Mouse (Mus musculus): ENCODE results near the gene Zscan5b.
"Not testable (repeated sequence)": the region's sequence is repeated elsewhere in the genome, so short reads cannot be mapped to it uniquely, and the experiment has no call there.

Zscan5b gene

DNA sequence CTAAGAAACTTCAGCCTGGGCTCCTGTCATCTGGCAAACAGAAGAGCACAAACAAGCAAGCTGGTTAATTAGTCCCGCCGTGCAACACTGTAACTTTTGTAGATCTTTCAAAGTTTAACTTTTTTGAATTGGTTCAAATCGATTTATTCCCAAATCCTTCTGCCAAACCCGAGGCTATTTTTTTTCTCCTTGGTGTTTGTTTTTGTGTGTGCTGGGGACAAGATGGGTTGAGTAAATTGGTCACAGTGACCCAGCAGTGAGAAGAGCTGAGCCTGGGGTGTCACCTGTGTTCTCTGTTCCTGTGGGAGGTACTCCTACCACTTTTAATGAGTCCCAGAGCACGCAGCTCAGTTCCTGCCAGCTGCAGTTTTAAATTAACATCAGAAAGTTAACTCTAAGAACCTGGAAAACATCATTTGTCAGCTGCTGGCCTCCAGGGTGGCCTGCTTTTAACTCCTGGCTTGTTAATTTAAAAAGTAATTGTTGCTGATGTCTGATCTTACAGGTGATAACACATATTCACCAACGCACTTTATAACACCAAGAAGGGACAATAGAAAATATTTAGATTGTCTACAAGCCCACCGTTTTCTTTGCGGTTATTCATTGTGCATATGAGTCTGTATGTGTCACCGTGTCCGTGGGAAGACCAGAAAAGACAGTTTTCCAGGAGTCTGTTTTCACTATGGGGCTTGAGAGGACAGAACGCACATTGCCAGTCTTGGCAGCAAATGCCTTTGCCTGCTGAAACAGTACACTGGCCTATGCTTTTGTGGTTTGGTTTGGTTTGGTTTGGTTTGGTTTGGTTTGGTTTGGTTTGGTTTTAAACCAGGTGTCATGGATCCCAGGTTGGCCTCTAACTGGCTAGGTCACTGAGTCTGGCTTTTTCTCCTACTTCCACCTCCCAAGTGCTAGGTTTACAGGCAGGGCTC lies 22.5 kb downstream of the Zscan5b start:
- DNase-seq (ENCODE audit: low read depth) = no peak

DNA sequence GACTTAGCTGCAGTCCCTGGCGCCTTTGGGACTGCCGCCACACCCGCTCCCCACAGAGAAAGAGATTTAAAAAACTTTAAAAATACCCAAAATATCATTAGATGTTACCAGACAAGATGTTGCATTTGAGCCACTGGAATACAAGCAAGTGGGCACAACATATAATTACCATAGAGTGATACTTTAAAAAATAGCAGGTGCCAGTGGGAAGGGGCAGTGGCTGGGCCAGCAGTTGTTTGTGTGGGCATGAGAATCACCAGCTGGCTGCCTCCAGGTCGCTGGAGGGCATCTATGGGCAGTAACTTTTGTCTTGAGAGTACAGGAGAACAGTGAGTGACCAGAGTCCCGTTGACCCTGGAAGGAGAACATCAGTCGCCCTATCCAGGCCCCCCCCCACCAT lies 30.3 kb downstream of the Zscan5b start, which contains the start of gene Epp13:
Gene Epp13, plus strand, starts transcription at position 301 of the 400 bp plus-strand sequence.
- DNase-seq (ENCODE audit: low read depth) = no peak

DNA sequence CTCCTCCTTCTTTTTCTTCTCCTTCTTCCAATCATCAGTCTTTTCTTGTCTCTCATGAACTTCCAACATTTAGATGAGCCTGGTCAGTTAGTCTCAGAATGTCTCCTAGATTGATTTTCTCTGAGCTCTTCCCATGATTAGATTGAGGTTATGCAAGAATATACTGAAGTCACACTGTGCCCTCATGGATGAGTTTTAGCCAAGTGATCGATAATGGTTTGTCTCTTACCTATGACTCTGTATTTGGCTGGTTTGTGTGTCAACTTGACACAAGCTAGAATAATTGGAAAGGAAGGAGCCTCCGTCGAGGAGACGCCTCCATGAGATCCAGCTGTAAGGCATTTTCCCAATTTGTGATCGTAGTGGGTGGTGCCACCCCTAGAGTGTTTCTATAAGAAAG lies 32.4 kb downstream of the Zscan5b start:
- DNase-seq (ENCODE audit: low read depth) = no peak

DNA sequence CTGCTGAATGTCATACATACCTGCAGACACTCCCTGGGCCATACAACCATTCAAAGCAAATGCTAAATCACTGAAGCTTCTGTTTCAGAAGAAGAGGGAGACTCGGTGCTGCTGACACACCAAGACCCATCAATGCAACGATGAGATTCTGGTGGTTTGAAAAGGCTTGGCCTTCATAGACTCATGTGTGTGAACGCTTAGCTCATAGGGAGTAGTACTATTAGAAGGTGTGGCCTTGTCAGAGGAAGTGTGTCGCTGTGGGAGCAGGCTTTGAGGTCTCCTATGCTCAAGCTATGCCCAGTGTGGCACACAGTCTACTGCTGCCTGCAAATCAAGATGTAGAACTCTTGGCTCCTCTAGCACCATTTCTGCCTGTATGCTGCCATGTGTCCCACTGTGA lies 35.3 kb downstream of the Zscan5b start:
- DNase-seq (ENCODE audit: low read depth) = no peak

DNA sequence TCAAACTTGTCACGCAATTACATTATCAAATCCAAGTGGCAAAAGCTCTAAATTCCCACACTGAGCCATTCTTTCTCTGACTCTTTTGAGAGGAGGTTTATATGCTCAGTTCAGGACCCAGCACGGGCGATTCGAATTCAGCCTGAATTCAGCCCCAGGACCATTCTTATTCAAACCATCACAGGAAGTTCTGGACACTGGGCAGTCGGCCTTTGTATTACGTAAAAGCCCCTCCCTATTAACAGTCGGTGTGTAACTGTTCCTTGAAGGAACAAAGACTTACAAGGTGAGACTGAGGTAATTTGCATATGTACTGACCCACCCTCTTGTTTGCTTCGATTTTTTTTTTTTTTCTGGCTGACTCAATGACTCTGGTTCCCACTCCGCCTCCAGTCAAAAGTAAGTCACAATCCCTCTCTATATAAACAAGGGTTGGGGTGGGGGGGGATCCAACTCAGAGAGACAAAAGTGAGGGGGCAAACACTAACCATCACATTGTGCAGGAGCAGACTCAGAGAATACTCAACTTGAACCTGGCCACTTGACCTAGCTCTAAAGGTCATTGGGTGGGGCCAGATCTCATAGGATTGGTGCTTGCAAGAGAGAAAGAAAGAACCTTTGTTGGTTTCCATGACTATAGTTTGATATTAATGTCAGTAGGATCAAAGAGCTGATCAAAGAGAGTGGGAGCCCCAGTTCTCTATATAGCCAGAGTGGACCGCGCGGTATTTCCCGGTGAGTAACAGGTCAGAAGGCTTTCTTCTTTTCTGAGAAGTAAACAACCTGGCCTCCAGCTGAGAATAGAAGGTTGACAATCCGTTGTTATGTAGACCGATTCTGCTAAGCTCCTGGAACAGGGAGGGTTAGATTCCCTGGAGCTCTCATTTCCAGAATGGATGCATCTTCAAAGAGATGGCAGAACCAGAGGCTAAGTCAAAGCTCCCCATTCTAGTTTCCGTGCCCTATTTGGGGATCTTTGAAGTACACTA lies 36.4 kb downstream of the Zscan5b start:
- DNase-seq (ENCODE audit: low read depth) = no peak

DNA sequence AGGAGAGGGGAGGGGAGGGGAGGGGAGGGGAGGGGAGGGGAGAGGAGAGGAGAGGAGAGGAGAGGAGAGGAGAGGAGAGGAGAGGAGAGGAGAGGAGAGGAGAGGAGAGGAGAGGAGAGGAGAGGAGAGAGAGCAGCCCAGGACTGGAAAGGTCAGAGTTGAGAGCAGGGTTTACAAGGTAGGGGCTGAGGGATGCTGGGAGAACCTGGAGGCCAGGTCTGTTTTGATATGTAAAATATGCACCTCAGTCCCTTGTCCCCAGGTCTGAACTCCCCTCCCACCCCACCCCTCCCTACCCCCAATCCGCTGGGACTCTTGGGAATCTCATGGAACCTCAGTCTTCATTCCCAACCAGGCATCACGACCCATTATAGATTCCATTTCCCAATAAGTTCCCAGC lies 37.9 kb downstream of the Zscan5b start:
- DNase-seq (ENCODE audit: low read depth) = not testable (repeated sequence)

DNA sequence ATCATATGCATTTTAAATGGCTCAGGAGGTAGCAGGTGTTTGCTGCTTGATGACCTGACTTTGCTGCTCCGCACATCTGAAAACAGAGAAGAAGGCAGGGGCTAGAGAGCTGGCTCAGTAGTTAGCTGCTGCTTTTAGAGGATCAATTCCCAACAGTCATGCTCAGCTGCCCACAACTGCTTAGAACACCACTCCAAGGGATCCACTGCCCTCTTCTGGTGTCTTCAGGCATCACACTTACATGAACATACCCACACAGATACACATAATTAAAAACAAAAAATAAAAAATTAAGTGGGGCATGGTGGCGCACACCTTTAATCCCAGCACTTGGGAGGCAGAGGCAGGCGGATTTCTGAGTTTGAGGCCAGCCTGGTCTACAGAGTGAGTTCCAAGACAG lies 40.0 kb downstream of the Zscan5b start:
- peak; percentile 41 for DNase-seq (ENCODE audit: low read depth)

DNA sequence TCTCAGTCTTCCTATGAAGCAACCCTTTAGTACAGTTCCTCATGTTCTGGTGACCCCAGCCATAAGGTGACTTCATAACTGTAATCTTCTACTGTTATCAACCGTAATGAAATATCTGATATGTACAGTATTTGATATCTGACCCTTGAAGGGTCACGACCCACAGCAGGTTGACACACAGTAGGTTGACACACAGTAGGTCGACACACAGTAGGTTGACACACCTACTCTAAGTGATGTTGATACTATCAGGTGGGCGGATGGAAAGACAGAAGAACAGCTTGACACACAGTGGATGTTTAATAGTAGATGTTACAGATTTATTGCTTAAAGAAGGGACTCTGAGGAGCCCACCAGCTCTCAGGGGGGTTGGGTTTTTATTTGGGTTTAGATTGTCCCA lies 40.9 kb downstream of the Zscan5b start:
- no peak for DNase-seq (ENCODE audit: low read depth)

DNA sequence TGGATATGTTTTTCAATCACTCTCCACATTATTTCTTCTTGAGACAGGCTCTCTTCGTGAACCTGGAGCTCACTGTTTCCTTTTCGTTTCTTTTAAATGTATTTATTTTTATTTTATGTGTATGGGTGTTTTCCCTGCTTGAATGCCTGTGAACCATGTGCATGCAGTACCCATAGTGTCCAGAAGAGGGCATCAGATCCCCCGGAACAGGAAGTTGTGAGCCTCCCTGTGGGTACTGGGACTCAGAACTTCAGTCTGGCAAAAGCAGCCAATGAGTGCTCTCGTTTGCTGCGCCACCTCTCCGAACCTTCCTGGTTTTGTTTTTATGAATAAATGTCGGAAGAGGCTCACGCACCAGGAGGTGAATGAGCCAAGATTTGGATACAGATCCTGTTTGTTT lies 43.6 kb downstream of the Zscan5b start:
- peak; percentile 63 for DNase-seq (ENCODE audit: low read depth)

DNA sequence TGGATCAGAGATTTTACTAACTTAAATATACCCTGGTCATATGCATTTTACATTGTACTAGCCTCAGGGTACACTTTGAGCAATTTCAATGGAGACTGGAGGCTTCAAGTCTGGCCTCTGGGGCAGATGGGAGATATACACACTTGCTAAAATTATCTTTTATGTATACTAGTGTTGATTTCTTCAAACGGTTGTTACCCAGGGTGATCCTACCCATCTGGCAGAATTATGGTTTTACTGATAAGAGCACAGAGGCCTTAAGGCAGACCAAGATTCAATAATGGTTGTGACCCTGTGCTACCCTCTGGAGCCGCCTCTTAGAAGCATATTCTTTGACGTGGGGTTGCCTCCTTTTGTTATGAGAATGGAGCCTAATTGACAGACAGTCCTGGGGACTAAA lies 55.8 kb downstream of the Zscan5b start:
- no peak for DNase-seq (ENCODE audit: low read depth)

DNA sequence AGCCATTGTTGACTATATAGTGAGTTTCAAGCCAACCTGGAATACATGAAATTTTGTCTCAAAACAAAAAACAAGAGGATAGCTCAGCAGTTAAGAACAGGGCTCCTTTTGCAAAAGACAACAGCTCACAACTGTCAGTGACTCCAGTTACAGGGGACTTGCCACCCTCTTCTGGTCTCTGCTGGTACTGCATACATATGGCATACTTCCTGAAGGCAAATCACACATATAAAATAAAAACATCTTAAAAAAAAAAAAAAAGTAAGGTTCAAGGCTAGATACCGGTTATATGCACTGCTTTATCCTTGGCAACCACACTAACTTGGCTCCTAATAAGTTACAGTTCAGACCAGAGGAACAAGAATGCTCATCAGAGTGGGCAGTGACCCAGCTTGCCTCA lies 60.7 kb downstream of the Zscan5b start:
- DNase-seq (ENCODE audit: low read depth) = peak; percentile 90

DNA sequence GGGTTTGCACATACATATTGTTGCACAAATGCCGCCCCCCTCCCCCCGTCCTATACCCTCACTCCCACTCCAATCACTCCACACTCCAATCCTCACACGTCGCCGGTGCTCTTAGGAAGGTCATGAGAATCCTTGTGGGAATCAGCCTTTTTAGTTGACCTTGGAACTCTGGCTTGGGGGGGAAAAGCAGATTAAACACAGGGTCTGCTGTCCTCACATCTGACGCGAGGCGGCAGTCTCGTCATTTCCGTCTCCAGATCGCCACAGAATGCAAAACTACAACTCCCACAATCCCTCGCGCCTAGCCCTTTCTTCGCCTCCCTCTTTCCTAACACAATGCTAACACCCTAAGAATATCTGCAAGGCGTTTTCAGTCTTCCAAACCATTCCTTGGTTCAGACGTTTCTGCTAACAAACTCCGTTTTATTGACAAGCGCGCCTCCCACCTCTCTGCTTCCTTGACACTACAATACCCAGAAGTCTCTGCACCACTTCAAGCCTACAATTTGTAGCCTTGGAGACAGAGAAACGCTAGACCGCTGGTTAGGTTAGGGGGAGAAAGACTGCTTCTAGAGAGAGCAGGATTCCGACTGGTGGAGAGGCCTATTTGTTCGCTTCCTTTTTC lies 61.5 kb downstream of the Zscan5b start:
- DNase-seq (ENCODE audit: low read depth) = peak; percentile 93

DNA sequence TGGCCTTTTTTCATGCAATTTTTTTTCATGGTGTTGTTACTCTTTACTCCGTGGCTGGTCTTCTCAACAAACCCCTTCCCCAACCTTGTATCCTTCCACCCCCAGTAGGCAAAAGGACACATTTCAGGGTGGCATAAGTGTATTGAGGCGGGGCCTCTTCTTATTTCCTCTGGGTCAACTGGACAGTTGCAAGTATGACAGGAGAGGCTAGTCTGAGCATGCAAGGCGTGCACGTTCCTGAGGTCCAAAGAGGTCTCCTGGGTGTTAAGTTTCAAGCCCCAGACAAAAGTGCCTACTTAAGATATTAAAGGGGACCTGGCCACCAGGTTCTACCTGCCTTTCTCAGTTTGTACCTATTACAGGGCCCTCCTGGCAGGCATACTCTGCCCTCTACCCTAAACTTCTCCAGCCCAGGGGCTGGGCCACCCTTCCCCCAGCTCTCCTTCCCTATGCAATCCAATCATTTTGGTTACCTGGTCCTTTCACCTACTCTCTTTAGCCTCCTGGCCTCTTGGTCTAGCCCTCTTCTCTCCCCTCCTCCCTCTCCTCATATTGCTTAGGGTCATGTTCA lies 62.4 kb downstream of the Zscan5b start:
- peak; percentile 26 for DNase-seq (ENCODE audit: low read depth)

DNA sequence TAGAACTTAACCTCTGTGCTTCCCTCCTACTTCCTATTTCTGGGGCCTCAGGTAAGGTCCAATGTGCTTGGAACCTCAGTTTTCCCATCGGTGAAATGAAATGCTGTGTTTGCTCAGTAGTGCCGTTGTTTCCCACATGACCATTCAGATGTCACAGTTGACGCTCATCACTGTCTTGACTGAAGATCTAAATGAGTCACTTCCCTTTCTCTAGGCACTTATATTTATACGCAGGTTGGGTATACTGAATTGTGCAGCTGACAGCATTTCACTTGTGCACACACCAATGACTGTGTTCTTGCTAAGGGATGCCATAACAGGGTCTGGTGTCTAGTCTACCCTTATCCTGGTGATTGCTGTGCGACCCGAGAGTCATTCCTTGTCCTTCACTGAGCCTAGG lies 63.3 kb downstream of the Zscan5b start:
- DNase-seq (ENCODE audit: low read depth) = peak; percentile 84

DNA sequence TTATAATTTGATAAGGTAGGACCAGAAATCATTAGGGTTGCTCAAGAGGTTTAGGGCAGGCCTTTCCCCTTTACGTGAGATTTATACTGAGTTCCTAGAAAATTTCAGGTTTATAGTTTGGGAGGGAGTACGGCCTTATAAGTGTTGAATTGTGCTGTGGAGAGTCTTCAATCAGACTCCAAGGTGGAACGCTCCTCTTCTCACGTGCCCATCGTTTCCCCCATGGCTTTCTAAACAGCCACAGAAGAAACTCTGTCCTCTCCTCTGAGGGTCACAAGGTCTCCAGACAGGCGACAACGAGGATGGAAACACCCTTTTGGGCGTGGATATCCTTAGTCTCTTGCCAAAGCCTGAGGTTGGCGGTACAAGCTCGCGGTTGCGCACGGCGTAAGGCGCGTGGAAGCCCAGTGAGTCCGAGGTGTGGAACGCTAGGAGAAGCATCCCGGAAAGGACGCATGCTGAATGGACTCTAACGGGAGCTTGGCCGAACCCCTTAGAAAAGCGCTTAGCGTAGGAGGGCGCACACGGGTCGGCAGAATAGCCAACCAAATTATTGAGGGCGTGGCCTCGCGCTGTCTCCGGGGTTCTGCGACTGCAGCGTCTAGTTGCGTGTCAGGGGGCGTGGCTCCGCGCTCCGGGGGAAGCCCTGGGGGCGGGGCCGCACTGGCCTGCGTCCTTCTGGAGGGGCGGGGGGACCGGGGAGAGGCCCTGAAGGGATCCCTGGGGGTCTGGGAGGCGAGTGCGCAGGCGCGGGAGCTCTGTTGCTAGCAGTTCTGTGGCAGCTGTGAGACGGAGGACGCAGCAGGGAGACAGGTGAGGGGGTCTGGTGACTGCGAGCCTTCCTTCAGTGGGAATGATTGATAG lies 64.0 kb downstream of the Zscan5b start, which contains the start of gene Zfp667:
Gene Zfp667, plus strand, starts transcription at position 738 of the 864 bp plus-strand sequence.
- DNase-seq (ENCODE audit: low read depth) = peak; percentile 96

DNA sequence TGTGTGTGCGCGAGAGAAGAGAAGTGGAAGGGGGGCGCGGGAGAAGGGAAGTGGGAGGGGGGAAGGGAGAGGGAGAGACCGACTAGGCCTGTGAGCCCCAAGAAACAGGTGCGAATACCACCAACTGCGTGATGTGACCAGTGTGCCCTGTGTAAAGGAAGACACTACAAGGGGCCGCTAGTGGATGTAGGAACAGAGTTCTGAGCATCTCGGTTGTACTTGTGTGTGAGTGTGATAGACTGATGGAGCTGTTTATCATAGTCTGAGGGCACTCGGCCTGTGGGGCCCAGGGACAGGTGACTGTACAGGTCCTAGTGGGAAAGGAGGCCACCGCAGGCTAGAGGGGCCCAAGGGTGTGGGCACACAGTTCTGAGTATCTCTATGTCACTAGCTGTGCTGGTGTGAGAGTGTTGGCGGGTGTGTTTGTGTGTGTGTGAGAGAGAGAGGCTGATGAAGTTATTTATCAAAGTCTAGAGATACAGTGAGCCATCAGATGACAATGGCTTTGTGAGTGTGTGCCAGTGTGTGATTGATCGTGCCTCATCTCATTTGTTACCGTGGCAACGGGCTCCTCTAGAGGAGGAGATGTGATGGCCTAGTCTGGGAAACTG lies 64.9 kb downstream of the Zscan5b start:
- no peak for DNase-seq (ENCODE audit: low read depth)

Data from 416B (cell line).